22 mouse cellular contexts compared by ENCODE assay signal in the genomic region with DNA sequence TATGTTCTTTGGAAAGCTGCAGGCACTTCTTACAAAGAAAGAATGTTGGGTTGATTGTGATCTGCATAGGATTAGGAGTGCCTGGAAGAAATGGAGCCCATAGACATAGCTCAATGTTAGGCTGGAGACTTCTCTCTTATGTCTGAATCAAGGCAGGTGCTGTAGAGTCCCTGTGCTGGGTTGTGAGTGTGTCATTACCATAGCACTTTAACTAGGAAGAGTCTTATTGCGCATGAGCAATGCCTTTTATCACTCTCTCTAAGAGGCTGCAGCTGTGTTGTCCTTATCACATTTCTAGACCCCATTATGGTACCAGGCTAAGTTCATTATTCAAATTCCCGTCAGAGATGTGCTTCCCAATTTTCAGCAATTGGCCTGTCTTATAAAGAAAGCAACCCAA.
DNase-seq lines count a peak whose midpoint lies in the region; ATAC-seq and TF ChIP-seq lines count a peak whose summit lies in the region.
"Had no signal": no experiment of that assay in that cellular context is flagged by ENCODE, and none has a peak within 500 bp of the region (broad histone marks: within the 10 kb centered on the region; RNA-seq: fewer than 3 reads in every experiment).

No protein-coding gene starts in this region.

- no peak overlapping the region for H3K4me3 ChIP-seq in forebrain, embryonic 13.5 days
- H3K4me3 ChIP-seq in forebrain, embryonic 11.5 days (ENCODE audit: low read depth, low read length) = no peak overlapping the region
- H3K4me3 ChIP-seq in forebrain, embryonic 15.5 days = no peak overlapping the region
- H3K4me3 ChIP-seq in forebrain, postnatal 0 days (ENCODE audit: low read depth, low read length) = no peak overlapping the region
- H3K4me3 ChIP-seq in gastrocnemius, adult 2 months = no peak overlapping the region
- H3K4me3 ChIP-seq: embryonic facial prominence, embryonic 10.5 days; embryonic facial prominence, embryonic 12.5 days had no signal

- WGBS in forebrain, embryonic 13.5 days = 67% methylated on average over 2 of the region's 2 CpGs
- 65% methylated on average over 2 of the region's 2 CpGs for WGBS in forebrain, embryonic 11.5 days
- 51% methylated on average over 2 of the region's 2 CpGs for WGBS in forebrain, embryonic 15.5 days
- 57% methylated on average over 2 of the region's 2 CpGs for WGBS in forebrain, postnatal 0 days

- no peak overlapping the region for H3K27ac ChIP-seq in forebrain, embryonic 13.5 days
- H3K27ac ChIP-seq in forebrain, embryonic 11.5 days (ENCODE audit: low read depth, low read length) = no peak overlapping the region
- no peak overlapping the region for H3K27ac ChIP-seq in forebrain, embryonic 15.5 days (replicated peaks)
- H3K27ac ChIP-seq in forebrain, postnatal 0 days (ENCODE audit: low read depth, low read length) = no peak overlapping the region
- no peak overlapping the region for H3K27ac ChIP-seq in gastrocnemius, adult 2 months
- H3K27ac ChIP-seq: embryonic facial prominence, embryonic 10.5 days; embryonic facial prominence, embryonic 12.5 days had no signal

- peak; percentile 59; the same call in 1 of the 2 replicates for ATAC-seq in forebrain, embryonic 13.5 days
- ATAC-seq in forebrain, embryonic 11.5 days (replicated peaks; ENCODE audit: low FRiP score) = no peak
- ATAC-seq in forebrain, embryonic 15.5 days (replicated peaks) = peak; percentile 53; the same call in 1 of the 2 replicates
- ATAC-seq in forebrain, postnatal 0 days = no peak
- ATAC-seq: activated CD4-positive, CD25-positive, alpha-beta regulatory T cell, adult 4 months; CD4-positive, CD25-positive, alpha-beta regulatory T cell, adult 4 months; Patski had no signal

- TF ChIP-seq CTCF in forebrain, postnatal 0 days (IDR thresholded peaks at IDR 0.05; ENCODE audit: low read depth) = no peak
- TF ChIP-seq CTCF in gastrocnemius, adult 2 months (IDR thresholded peaks at IDR 0.05) = no peak

- H3K4me2 ChIP-seq in forebrain, embryonic 13.5 days = no peak overlapping the region
- H3K4me2 ChIP-seq in forebrain, embryonic 11.5 days (ENCODE audit: low read depth, low read length, severe bottlenecking) = no peak overlapping the region
- H3K4me2 ChIP-seq in forebrain, embryonic 15.5 days (replicated peaks) = no peak overlapping the region
- no peak overlapping the region for H3K4me2 ChIP-seq in forebrain, postnatal 0 days (ENCODE audit: low read depth)
- H3K4me2 ChIP-seq: embryonic facial prominence, embryonic 12.5 days had no signal

- H3K27me3 ChIP-seq in forebrain, embryonic 13.5 days = no peaks in the 10 kb centered on the region
- H3K27me3 ChIP-seq in forebrain, embryonic 11.5 days (ENCODE audit: control insufficient read depth, insufficient read depth, low read length) = no peaks in the 10 kb centered on the region
- H3K27me3 ChIP-seq in forebrain, embryonic 15.5 days = no peaks in the 10 kb centered on the region
- H3K27me3 ChIP-seq in forebrain, postnatal 0 days (ENCODE audit: insufficient read depth, low read length) = no peaks in the 10 kb centered on the region
- H3K27me3 ChIP-seq: CH12.LX; embryonic facial prominence, embryonic 12.5 days; Patski had no signal

- no peaks in the 10 kb centered on the region for H3K36me3 ChIP-seq in forebrain, embryonic 13.5 days (ENCODE audit: poor library complexity, severe bottlenecking)
- H3K36me3 ChIP-seq in forebrain, embryonic 11.5 days (ENCODE audit: control insufficient read depth, insufficient read depth, low read length) = no peaks in the 10 kb centered on the region
- H3K36me3 ChIP-seq in forebrain, embryonic 15.5 days = no peaks in the 10 kb centered on the region
- no peaks in the 10 kb centered on the region for H3K36me3 ChIP-seq in forebrain, postnatal 0 days (ENCODE audit: insufficient read depth)
- H3K36me3 ChIP-seq: embryonic facial prominence, embryonic 10.5 days; embryonic facial prominence, embryonic 12.5 days; G1E had no signal

- no peak overlapping the region for H3K9ac ChIP-seq in forebrain, embryonic 13.5 days
- no peak overlapping the region for H3K9ac ChIP-seq in forebrain, embryonic 11.5 days (ENCODE audit: low read length)
- H3K9ac ChIP-seq in forebrain, embryonic 15.5 days (replicated peaks) = no peak overlapping the region
- H3K9ac ChIP-seq in forebrain, postnatal 0 days = no peak overlapping the region
- H3K9ac ChIP-seq: embryonic facial prominence, embryonic 12.5 days had no signal

- H3K4me1 ChIP-seq in forebrain, embryonic 13.5 days = no peaks in the 10 kb centered on the region
- no peaks in the 10 kb centered on the region for H3K4me1 ChIP-seq in forebrain, embryonic 11.5 days (replicated peaks; ENCODE audit: control insufficient read depth, insufficient read depth, low read length)
- no peaks in the 10 kb centered on the region for H3K4me1 ChIP-seq in forebrain, embryonic 15.5 days
- no peaks in the 10 kb centered on the region for H3K4me1 ChIP-seq in forebrain, postnatal 0 days (ENCODE audit: insufficient read depth)
- H3K4me1 ChIP-seq: embryonic facial prominence, embryonic 10.5 days; embryonic facial prominence, embryonic 12.5 days had no signal

- intact Hi-C loops in gastrocnemius, adult 2 months (cut with DNase I) = no loop called here

- no peaks in the 10 kb centered on the region for H3K9me3 ChIP-seq in forebrain, embryonic 13.5 days (replicated peaks)
- H3K9me3 ChIP-seq in forebrain, embryonic 11.5 days (ENCODE audit: control insufficient read depth, low read length) = no peaks in the 10 kb centered on the region
- H3K9me3 ChIP-seq in forebrain, embryonic 15.5 days = no peaks in the 10 kb centered on the region
- no peaks in the 10 kb centered on the region for H3K9me3 ChIP-seq in forebrain, postnatal 0 days (ENCODE audit: low read length)
- H3K9me3 ChIP-seq: embryonic facial prominence, embryonic 10.5 days; embryonic facial prominence, embryonic 12.5 days had no signal

- no peak for DNase-seq in forebrain, embryonic 11.5 days (ENCODE audit: low spot score)
- no peak for DNase-seq in forebrain, postnatal 0 days
- peak; percentile 1 for DNase-seq in brain, adult 2 months (ENCODE audit: low read depth, low spot score)
- DNase-seq in gastrocnemius, adult 2 months = no peak
- DNase-seq: adrenal gland, adult 8-10 months; adrenal gland, postnatal 14 days; adrenal gland, postnatal 36 days; B cell, adult 2 months; cerebellum, adult 11-12 months; cerebellum, adult 2 months; cerebellum, adult 9-10 months; cerebellum, postnatal 10 days; cerebellum, postnatal 25 days had no signal

Comparison
In these comparisons a context has a peak if more than half of its experiments do, and no peak if none do; other contexts are left out.
1. ATAC-seq: peak in forebrain, embryonic 13.5 days (single experiment) and forebrain, embryonic 15.5 days (single experiment); none in forebrain, embryonic 11.5 days (single experiment) and forebrain, postnatal 0 days (single experiment).